Mouse (Mus musculus) neural tube, embryonic 11.5 days (tissue): ENCODE measurements at regions not wholly inside any gene's neighbourhood (a gene's known extent, or its start where the extent isn't known, plus 50 kb on each side); places are given as distances from the start of the nearest gene placed in this dataset.

Experiments
- ATAC-seq: fragments of 200-750 bp; cut with Nextera tagmentation; 2 replicates; pipeline ENCODE4 v1.8.0; 2017; ENCODE audit warnings: moderate number of reproducible peaks, mild to moderate bottlenecking, moderate TSS enrichment, moderate library complexity; ENCODE audit not compliant: insufficient read depth, low FRiP score, low TSS enrichment
- DNase-seq: peaks from one replicate; pipeline ENCODE4 v3.0.0-alpha.2; 2015; ENCODE audit warnings: low spot score
- H3K27ac ChIP-seq: fragments of 300-500 bp; sonication (generic); 2 replicates; pipeline ENCODE4 v1.5.1; 2014; ENCODE audit warnings: low read depth, mild to moderate bottlenecking, low read length
- H3K27me3 ChIP-seq: fragments of 300-500 bp; sonication (generic); 2 replicates; pipeline ENCODE4 v1.6.1; 2014; ENCODE audit warnings: mild to moderate bottlenecking, low read length, mixed read lengths; ENCODE audit not compliant: control insufficient read depth, insufficient read depth
- H3K36me3 ChIP-seq: fragments of 300-500 bp; sonication (generic); 2 replicates; pipeline ENCODE4 v1.6.1; 2014; ENCODE audit warnings: mild to moderate bottlenecking, low read length, moderate library complexity, mixed read lengths; ENCODE audit not compliant: control insufficient read depth, insufficient read depth
- H3K4me1 ChIP-seq: fragments of 300-500 bp; sonication (generic); 2 replicates; pipeline ENCODE4 v1.6.1; 2014; ENCODE audit warnings: low read length, mixed read lengths; ENCODE audit not compliant: control insufficient read depth, insufficient read depth
- H3K4me2 ChIP-seq: fragments of 300-500 bp; sonication (generic); 2 replicates; pipeline ENCODE4 v1.6.1; 2014; ENCODE audit warnings: low read depth, mild to moderate bottlenecking, moderate library complexity
- H3K4me3 ChIP-seq: fragments of 300-500 bp; sonication (generic); 2 replicates; pipeline ENCODE4 v1.5.1; 2014; ENCODE audit warnings: low read depth, low read length
- H3K9ac ChIP-seq: fragments of 300-500 bp; sonication (generic); 2 replicates; pipeline ENCODE4 v1.6.1; 2014; ENCODE audit warnings: mild to moderate bottlenecking, low read length
- H3K9me3 ChIP-seq: fragments of 300-500 bp; sonication (generic); 2 replicates; pipeline ENCODE4 v1.6.1; 2016; ENCODE audit warnings: low read length; ENCODE audit not compliant: control insufficient read depth
- WGBS: fragments of 180-500 bp; shearing (Covaris S2); extraction: QIAGEN DNeasy Blood & Tissue Kit; methylation state at CpG from one replicate; pipeline ENCODE4 v1.1.7; 2014; 5-methylcytosine and 5-hydroxymethylcytosine counted together

DNA sequence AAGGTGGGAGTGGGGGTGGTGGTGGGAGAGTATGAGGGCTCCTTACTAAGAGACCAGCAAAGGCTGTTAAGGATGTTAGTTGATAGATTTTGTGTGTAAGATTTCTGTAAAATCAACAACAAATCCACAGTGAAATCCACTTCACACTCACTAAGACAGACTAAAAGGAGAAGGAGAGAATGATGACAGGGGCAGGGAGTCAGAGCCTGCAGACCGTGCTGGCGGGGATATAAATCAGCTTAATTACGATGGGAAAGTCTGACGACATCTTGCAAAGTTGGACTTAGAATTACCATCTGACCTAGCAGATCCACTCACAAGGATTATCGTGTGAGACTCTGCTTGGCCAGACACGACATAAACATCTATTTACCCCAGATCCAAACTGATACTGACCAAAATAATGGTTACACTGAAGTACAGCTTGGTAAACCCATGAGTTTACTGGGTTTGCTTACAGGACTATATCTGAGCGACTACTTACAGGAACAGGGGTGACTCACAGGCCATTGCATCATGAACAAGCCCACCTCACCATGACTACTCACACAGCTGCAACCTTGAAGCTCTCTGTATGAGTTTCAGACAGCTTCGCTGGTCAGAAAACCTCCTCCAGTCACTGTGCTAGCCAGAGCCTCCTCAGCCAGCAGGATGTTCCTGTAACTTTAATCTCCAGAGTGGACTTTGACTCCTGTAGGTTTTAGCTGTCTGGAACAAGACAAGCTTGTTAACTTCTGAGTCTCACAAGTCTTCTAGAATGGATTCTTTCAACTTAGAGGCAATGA is 50.5 kb upstream of the Ednra start:
- H3K4me3 ChIP-seq: no peak overlapping the region
- no peaks in the 10 kb centered on the region for H3K36me3 ChIP-seq
- no peak overlapping the region for H3K9ac ChIP-seq
- no peak for DNase-seq
- ATAC-seq: no peak
- H3K27me3 ChIP-seq: no peaks in the 10 kb centered on the region
- H3K27ac ChIP-seq: no peak overlapping the region
- H3K4me2 ChIP-seq: no peak overlapping the region
- no peaks in the 10 kb centered on the region for H3K9me3 ChIP-seq
- H3K4me1 ChIP-seq: no peaks in the 10 kb centered on the region
- WGBS: 53% methylated on average over 8 of the region's 8 CpGs

DNA sequence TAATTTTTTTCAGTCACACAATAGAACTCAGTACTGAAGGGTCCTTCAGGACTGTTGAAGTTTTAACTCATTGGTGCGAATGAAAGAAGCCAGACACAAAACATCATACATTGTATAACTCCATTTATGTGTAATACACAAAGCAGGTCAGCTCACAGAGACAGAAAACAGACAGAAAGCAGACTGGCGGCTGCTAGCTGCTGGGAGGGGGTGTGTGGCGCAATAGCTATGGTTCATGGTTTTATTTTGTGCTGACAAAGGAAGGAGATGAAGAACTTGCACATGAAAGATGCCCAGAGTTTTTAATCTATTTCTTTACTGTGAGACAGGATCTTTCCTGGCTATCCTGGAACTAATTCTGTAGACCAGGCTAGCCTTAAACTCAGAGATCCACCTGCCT is 51.3 kb upstream of the Ednra start:
- no peak overlapping the region for H3K9ac ChIP-seq
- H3K4me1 ChIP-seq: no peaks in the 10 kb centered on the region
- DNase-seq (no peak), ATAC-seq (no peak)
- H3K27ac ChIP-seq: no peak overlapping the region
- no peaks in the 10 kb centered on the region for H3K9me3 ChIP-seq
- no peak overlapping the region for H3K4me2 ChIP-seq
- H3K4me3 ChIP-seq: no peak overlapping the region
- no peaks in the 10 kb centered on the region for H3K36me3 ChIP-seq
- 85% methylated on average over 3 of the region's 3 CpGs for WGBS
- H3K27me3 ChIP-seq: no peaks in the 10 kb centered on the region

DNA sequence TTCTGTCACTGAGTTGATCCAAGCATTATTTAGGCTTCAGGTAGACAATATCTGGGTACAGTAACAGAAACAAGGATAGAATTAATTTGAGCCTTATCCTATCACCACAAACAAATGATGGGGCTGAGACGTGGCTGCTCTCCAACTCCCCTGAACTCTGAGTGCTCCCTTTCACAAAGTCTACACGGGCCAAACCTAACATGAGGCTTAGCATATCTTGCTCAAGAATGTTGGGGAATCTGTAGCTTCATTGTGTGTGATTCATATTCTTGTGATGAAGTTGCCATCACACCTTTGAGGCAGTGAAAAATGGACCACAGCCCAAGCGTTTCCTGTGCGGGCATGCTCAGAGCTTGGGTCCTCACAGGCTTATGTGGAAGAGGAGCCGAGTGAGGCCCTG is 53.3 kb upstream of the Ednra start:
- no peaks in the 10 kb centered on the region for H3K9me3 ChIP-seq
- no peaks in the 10 kb centered on the region for H3K36me3 ChIP-seq
- DNase-seq (no peak), ATAC-seq (no peak)
- H3K4me1 ChIP-seq: no peaks in the 10 kb centered on the region
- no peaks in the 10 kb centered on the region for H3K27me3 ChIP-seq
- H3K4me3 ChIP-seq: no peak overlapping the region
- H3K4me2 ChIP-seq: no peak overlapping the region
- H3K27ac ChIP-seq: no peak overlapping the region
- H3K9ac ChIP-seq: no peak overlapping the region
- 85% methylated on average over 5 of the region's 5 CpGs for WGBS

GRCm38 (mm10) chr8:77785676-77786255 is 61.5 kb upstream of the Ednra start:
- 87% methylated on average over 4 of the region's 4 CpGs for WGBS

GRCm38 (mm10) chr8:77794911-77795310 is 70.6 kb upstream of the Ednra start:
- Histone ChIP-seq H3K4me3 (no peak overlapping the region), H3K4me2 (no peak overlapping the region), H3K27ac (no peak overlapping the region), H3K36me3 (no peaks in the 10 kb centered on the region), H3K27me3 (no peaks in the 10 kb centered on the region), H3K9me3 (no peaks in the 10 kb centered on the region), H3K9ac (no peak overlapping the region), H3K4me1 (no peaks in the 10 kb centered on the region)
- no peak for ATAC-seq
- 78% methylated on average over 1 of the region's 1 CpGs for WGBS
- no peak for DNase-seq

More at GRCm38 (mm10) chr8:77785676-77786255, 61.5 kb upstream of the Ednra start:
- H3K9ac ChIP-seq: no peak overlapping the region
- no peaks in the 10 kb centered on the region for H3K36me3 ChIP-seq
- H3K9me3 ChIP-seq: no peaks in the 10 kb centered on the region
- DNase-seq (no peak), ATAC-seq (no peak)
- no peak overlapping the region for H3K27ac ChIP-seq
- no peaks in the 10 kb centered on the region for H3K27me3 ChIP-seq
- no peak overlapping the region for H3K4me3 ChIP-seq
- no peak overlapping the region for H3K4me2 ChIP-seq
- no peaks in the 10 kb centered on the region for H3K4me1 ChIP-seq

DNA sequence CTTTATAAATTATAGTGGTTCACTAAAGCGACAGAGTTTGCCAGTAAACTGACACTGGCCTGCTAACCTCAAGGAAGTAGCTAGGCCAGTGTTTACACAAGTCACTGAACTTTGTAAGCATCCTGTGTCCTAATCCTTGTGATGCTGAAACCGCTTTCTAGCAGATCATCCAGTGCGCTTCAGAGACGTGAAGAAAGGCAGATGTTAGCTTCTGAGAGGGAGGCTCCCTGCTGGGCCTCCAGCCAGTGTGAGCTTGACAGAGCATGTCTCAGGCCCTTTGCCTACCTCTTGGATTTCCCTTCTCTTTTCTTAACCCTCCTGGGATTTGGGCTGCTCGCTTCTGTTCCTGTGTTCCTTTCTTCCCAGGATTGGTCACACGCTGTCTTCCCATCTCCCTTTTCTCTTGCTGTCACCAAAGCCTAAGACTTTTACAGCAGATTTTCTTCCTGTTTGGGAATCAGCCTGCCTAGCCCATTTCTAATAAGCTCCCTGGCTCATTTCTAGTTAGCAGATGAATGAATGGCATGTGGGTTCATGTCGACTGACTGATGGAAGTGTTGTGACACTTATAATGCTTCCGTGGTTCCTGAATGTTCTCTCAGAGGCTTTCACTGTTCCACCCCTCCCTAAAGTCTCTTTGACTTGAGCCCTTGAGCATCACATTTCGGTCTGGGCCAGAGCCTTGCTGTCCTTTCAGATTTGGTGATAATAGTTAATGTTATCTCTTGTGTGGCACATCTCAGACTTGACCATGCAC is 79.1 kb upstream of the Ednra start:
- H3K9ac ChIP-seq: no peak overlapping the region
- H3K4me2 ChIP-seq: no peak overlapping the region
- H3K4me1 ChIP-seq: no peaks in the 10 kb centered on the region
- H3K27me3 ChIP-seq: no peaks in the 10 kb centered on the region
- DNase-seq (no peak), ATAC-seq (no peak)
- H3K9me3 ChIP-seq: no peaks in the 10 kb centered on the region
- 74% methylated on average over 9 of the region's 9 CpGs for WGBS
- H3K27ac ChIP-seq: no peak overlapping the region
- H3K36me3 ChIP-seq: no peaks in the 10 kb centered on the region
- no peak overlapping the region for H3K4me3 ChIP-seq

- ATAC-seq (no peak), DNase-seq (no peak)
- Histone ChIP-seq H3K27me3 (no peaks in the 10 kb centered on the region), H3K9me3 (no peaks in the 10 kb centered on the region), H3K4me3 (no peak overlapping the region), H3K9ac (no peak overlapping the region), H3K36me3 (no peaks in the 10 kb centered on the region), H3K4me2 (no peak overlapping the region), H3K4me1 (no peaks in the 10 kb centered on the region), H3K27ac (no peak overlapping the region)
- WGBS: 85% methylated on average over 6 of the region's 6 CpGs
These were observed 80.3 kb upstream of the Ednra start for GRCm38 (mm10) chr8:77804536-77804935.

- ATAC-seq (no peak), DNase-seq (no peak)
- Histone ChIP-seq H3K4me2 (no peak overlapping the region), H3K27ac (no peak overlapping the region), H3K36me3 (no peaks in the 10 kb centered on the region), H3K27me3 (no peaks in the 10 kb centered on the region), H3K9me3 (no peaks in the 10 kb centered on the region), H3K9ac (no peak overlapping the region), H3K4me3 (no peak overlapping the region), H3K4me1 (no peaks in the 10 kb centered on the region)
- WGBS: 84% methylated on average over 4 of the region's 4 CpGs
These were observed 80.7 kb upstream of the Ednra start for GRCm38 (mm10) chr8:77804956-77805355.
